Mouse (Mus musculus): ENCODE measurements around the gene Oprl1.

The Oprl1 gene

DNA sequence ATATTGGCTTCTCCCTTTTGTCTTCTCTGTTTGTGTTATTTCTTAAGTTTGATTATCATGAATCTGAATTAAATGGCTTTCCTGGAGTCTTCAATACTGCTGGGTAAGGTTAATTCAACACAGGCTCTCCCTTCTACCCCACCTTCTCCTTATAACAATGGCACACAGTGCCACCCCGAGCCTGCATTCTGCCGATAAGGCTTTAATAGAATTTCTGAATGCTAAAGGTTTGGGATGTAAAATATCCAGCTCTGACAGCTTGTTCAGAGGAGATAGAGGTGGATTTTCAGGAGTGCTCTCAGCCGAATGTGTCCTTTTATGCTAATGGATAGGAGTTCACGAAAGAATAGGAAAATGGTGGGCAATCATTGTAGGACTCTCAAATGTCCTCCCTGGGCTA lies 50.4 kb downstream of the Oprl1 start:
- no peak for DNase-seq (ENCODE audit: low spot score in 2 of 2)

- DNase-seq (ENCODE audit: low spot score in 2 of 2): no peak
These were observed 52.1 kb downstream of the Oprl1 start for GRCm38 (mm10) chr2:181766672-181767557.

- no peak for DNase-seq (ENCODE audit: low spot score in 2 of 2)
These were observed 53.6 kb downstream of the Oprl1 start for GRCm38 (mm10) chr2:181768451-181768850.

- DNase-seq (ENCODE audit: low spot score in 2 of 2): no peak
These were observed 54.6 kb downstream of the Oprl1 start for GRCm38 (mm10) chr2:181769397-181769796.
